Mouse (Mus musculus) c-Kit-negative CD71-positive TER-119-positive erythroid progenitor cells, embryonic 14.5 days (primary cell): ENCODE results near the gene Epor.

Experiments used
- DNase-seq: peaks from one replicate; pipeline ENCODE4 v3.0.0-alpha.2; 2013; ENCODE audit warnings: low read depth, low spot score

The Epor gene

DNA sequence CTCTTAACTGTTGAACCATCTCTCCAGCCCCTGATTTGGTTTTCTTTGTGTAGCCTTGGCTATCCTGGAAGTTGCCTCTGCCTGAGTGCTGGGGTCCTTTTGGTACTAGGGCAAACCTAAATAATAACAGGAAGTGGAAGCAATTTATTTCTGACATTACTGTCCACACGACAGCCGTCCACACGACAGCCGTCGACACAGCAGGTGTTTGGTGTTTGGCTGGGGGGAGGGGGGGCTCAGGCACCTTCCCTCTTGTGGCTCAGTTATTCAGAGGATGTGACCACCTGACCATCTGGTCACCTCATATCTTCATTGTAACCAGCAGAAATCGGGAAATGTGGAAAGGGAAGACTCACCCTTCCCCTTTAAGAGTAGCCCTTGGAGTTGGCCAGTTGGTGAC, 5.6 kb upstream of the Epor start:
- no peak for DNase-seq

- peak; percentile 90 for DNase-seq
Measured at GRCm38 (mm10) chr9:21962416-21963059, 768 bp downstream of the Epor start.

GRCm38 (mm10) chr9:21962010-21962409, 1.3 kb downstream of the Epor start:
- no peak for DNase-seq

DNA sequence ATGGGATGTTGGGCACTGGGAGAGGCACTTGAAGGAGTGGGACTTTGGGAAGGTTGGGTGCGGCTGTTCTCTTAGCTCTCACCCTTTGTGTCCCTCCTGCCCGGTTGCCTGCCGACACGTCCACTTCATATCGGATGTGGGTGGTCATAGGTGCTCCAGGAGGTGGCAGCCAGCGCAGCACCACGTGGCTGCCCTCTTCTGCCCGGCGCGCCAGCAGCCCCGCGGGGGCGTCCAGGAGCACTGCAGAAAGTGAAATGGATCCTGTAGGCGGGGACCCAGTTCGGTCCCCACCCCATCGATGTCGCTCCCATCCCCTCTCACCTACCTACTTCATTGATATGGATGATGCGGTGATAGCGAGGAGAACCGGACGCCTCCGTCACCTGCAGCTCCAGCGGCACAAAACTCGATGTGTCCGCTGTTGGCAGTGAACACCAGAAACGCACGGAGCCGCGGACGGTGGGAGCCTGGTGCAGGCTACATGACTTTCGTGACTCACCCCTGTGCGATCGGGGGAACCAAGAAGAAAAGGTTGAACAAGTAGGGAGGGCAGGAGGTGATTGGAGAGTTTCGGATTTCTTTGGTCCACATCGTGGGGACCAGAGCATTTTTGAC, 1.8 kb downstream of the Epor start:
- no peak for DNase-seq

DNA sequence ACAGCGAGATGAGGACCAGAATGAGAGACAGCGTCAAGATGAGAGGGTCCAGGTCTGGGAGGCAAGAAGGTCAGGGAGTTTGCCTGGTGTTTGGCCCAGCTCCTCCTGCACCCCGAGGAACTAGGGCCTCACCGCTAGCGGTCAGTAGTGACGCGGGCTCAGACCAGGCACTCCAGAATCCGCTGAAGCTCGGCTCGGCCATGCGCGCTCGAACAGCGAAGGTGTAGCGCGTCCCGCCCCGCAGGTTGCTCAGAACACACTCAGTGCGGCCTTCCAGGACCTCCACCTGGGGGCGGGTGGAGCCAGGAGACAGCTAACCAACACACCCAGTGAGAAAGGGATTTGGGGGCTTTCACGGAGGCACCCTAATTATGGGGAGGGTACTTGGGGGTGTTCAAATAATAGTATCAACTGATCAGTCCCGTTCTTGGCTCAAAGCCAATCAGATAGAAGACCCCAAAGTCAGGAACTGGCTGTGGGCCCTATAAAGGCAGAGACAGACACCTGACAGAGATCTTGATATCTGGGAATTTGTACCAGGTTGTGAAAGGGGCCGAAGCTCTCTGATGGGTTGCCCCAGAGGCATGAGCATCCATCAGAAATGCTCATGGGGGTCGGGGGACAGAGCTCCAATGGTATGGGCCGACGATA, 2.6 kb downstream of the Epor start:
- no peak for DNase-seq

DNA sequence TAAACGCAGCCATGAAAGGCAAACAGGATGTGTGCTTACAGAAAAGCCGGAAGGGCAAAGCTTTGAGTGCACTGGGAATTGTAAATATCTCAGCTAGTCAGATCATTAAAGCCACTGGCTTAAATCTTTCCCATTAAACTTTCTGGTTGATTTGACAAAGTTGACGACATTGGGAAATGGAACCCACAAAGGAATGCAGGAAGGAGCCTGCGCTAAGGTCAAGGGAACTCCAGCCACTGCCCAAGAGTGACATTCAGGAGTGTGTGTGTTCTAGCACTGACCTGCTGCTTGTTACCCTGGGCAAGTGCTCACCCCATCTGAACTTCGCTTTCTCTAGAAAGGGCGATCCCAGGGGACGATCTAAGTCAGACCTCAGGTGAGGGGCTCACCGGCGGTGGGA, 3.2 kb downstream of the Epor start:
- DNase-seq: no peak

DNA sequence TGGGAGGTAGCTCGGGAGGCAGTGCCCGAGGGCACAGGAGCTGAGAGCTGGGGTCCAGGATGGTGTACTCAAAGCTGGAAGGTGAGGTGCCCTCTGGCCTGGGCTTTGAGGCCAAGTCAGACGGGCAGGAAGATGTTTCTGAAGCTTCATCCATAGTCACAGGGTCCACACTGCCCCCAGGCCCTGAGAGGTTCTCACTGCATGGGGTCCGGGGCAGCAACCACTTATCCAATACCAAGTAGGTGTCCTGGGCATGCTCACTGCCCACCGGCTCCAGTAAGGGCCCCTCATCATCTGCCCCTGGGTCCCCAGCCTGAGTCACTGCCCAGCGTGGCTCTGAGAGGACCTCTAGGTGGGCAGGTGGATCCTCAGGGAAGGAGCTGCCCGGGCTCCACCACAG, 4.1 kb downstream of the Epor start:
- DNase-seq: no peak

- DNase-seq: no peak
Measured at GRCm38 (mm10) chr9:21958372-21958771, 4.9 kb downstream of the Epor start.

DNA sequence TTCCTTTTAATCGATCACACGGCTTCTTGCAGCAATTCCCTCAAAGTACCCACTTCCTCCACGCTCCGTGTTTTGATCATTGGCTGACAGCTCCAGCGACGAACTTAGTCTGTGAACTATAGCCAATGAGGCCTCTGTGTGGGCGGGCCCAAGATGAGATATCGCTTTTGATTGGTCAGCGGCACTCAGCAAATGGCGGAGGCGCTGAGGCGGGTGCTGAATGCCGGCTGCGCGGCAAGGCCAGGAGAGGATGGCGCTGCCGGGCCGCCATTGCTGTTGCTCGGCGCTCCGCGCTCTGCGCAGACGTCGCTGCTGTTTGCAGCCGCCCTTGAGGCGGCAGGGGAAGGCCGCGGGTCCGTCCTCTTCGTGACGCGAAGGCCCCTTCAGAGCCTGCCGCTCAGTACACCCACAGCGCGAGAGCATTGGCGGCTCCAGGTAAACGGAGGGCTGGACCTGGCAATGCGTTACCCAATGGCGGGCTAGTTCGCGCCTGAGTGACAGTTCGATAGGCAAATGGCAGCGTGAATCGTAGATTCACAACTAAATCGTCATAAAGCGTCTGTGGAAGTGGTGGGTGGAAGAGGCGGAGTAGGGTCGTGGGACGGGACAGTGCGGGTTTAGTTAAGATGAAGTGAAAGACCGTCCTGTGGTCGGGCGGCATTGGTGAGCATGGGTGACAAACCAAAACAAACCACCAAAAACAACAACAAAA, 7.6 kb downstream of the Epor start, which contains the start of gene Swsap1:
Gene Swsap1 (plus strand): TSS at position 186 of the 712 bp plus-strand sequence.
- peak; percentile 99 for DNase-seq

GRCm38 (mm10) chr9:21955225-21955569, 8.1 kb downstream of the Epor start:
- no peak for DNase-seq

GRCm38 (mm10) chr9:21954635-21955034, 8.7 kb downstream of the Epor start:
- no peak for DNase-seq

GRCm38 (mm10) chr9:21953600-21953999, 9.7 kb downstream of the Epor start:
- no peak for DNase-seq

DNA sequence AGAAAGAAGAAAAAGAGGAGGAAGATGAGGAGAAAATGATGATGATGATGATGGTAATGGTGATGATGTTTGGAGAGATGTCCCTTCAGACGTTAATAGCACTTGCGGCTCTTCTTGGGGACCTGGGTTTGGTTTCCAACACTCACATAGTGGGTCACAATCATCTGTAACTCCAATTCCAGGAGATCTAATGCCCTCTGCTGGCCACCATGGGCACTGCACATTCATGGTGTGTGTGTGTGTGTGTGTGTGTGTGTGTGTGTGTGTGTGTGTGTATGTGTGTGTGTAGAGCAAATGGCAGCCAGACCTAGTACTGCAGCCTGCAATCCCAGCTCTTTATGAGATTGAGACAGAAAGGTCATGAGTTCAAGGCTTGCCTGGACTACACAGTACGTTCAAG, 11.3 kb downstream of the Epor start:
- no peak for DNase-seq

DNA sequence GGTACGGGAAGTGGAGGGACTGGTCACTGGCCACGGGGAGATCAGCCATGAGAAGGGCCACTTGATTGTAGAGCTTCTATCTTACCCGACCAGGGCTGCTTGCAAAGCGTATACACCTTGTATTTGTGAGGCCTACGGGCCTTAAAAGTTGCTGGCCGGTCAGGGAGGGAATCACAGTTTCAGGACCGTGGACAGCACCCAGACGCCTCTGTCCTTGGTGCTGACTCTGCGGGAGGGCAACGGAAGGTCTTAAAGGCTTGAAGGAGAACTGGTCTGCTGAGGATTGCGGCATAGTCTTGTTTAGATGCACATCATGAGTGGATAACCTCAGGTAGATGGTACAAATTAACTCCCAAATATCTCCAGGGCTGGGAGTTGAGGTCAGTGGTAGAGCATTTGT, 13.0 kb downstream of the Epor start:
- DNase-seq: no peak

DNA sequence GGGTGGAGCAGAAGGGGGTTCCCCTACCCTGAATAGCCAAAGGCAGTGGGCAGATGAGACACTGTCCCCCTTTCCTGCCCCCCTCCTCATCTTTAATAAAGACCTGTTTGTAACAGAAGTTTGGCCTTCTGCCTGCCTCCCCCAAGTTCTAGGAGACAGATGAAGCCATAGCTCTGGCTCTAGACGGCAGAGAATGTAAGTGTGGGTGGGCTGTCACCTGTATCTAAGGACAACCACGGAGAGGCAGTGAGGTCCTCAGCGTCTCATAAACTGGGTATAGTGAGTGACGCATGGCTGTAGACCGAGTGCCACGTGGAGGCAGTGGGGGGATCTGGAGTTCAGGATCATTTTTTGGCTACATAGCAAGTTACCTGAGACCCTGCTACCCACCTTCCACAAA, 14.5 kb downstream of the Epor start:
- DNase-seq: no peak

DNA sequence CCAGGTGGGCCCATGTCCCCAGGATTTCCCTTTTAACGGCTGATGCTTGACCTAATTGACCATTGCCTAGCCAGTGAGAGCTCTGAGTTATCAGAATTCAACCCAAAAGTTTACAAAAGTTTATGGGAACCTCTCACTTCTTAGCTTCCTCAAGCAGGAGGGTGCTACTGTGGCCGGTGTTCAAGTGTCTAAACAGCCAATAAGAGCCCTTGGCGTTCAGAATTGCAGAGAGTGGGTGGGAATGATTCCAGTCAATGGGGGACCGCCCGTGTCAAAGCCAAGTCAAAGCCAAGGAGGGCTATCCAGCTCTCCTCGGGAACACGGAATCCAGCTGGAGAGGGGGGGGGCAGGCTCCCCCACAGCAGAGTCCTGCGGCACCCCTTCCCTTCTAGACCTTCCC, 15.2 kb downstream of the Epor start:
- no peak for DNase-seq

DNA sequence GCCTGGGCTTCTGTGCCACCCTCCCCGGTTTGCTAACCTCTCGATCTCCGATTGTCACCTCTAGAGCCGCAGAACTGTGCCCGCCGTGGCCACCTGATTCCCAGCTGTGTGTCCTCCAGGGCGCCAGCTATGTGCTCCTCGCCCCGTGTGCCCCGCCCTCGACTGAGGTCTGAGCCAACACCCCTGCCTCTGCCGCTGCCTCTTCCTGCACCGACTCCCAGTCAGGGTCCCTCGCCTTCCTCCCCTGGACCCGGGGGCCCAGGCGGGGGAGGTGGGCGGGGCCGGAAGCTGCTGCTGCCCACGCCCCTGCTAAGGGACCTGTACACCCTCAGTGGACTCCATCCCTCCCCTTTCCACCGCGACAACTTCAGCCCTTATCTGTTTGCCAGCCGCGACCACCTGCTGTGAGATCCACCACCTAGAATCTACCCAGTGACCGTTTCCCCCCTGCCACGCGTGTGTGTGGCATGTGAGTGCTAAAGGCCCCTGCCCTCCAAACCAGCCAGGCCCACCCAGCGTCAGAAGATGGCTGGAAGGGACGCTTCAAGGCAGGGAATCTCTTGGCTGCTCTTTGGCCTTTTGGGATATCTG, 15.7 kb downstream of the Epor start:
- no peak for DNase-seq

DNA sequence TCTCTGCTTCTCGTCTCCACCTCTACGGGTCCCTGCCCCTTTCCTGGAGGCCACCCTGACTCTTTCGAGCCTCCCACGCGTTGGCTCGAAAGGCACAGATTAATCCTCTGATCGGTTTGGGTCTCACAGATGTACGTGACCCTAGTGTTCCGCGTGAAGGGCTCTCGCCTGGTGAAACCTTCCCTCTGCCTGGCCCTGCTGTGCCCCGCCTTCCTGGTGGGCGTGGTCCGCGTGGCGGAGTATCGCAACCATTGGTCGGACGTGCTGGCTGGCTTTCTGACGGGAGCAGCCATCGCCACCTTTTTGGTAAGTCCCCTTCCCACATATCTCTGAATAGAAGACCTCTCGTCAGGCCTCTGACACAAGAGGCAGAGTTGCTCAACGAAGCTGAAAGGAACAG, 19.0 kb downstream of the Epor start:
- DNase-seq: no peak

DNA sequence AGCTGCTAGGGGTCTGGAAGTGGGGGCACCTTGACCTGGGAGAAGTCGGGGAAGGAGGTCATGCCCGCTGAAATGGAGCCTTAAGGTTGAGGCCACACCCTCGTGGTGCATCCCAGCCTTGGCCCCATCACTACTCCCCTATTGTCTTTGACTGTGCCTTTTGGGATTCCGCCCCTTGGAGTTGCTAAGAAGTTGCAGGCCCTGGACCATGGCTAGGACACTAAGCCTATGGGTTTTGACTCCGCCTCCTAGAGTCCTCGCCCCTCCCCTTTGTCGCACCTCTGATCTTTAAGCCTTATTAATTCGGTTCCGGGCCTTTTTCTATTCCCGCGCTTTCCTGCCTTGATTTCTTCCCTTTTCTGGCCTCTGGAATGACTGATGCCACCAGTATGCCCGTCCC, 19.7 kb downstream of the Epor start:
- no peak for DNase-seq

DNA sequence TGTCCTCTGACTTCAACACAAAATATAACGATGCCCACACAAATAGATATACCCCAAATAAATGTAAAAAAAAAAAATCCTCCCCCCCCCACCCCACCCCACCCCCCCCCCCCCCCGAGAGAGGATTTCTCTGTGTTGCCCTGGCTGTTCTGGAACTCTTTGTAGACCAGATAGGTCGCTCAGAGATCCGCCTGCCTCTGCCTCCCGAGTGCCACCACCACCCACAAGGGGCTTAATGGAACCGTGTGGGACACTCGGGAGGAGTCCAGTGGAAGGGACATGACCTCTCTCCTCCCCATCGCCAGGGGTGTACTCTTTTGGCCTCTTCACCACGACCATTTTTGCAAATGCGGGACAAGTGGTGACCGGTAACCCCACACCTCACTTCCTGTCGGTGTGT, 20.3 kb downstream of the Epor start:
- DNase-seq: no peak

DNA sequence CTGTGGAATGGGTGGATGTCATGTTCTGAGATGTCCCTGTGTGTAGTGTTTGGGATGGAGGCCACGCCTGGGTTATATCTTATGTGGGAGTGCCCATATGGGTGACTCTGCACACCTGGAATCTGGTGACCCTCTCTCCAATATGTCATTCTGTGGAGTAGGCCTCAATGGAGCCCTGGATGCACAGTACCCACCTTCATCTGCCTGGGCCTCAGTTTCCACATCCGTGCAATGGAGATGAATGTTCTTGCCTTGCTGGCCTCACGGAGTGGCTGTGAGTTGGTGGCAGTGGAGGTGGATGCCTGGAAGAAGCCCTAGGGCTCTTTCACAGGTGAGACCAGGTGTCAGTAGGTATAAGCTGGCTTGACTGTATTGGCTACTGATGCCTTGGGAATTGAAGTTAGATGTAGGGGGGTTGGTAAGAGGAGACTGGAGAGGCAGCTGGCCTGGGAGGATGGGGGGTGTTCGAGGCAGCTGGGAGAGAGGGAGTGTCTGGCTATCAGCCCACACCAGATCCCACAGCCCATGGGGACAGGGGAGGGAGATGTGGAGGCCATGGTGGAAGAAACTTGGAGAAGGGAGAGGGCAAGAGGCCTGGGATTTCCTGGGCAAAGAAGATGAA, 25.0 kb downstream of the Epor start:
- no peak for DNase-seq

DNA sequence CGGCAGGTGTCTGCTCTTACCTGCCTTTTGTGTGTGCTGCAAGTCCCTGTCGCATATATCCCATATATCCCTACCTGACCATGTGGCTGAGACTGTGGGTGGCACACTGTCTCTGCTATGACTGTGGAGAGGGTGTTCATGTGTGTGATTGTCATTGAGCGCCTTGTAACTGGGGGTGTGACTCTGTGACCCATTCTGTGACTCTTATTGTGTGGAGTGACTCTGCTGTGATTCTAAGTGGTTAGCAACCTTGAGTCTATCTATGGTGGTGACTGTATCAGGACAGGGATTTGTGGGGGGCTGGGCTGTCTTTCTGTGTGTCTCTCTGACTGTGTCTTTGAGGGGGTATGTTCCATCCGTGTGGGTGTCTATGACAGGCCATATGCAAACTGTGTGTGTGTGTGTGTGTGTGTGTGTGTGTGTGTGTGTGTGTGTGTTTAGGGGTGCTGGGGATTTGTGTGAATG, 25.6 kb downstream of the Epor start:
- no peak for DNase-seq
